Mouse (Mus musculus) ES-Bruce4 (cell line): ENCODE data around the gene Trib2. TPM values are rescaled to one million over a fixed set of nuclear protein-coding genes. Genes with fewer than 3 reads are reported as not detected.

Experiments used
- H3K27ac ChIP-seq: 2 replicates; pipeline ENCODE4 v1.5.1; 2012; ENCODE audit warnings: low read length, inconsistent platforms; ENCODE audit not compliant: insufficient read depth
- H3K27me3 ChIP-seq: 2 replicates; pipeline ENCODE4 v1.6.1; 2012; ENCODE audit warnings: mild to moderate bottlenecking, low read length, inconsistent platforms; ENCODE audit not compliant: control insufficient read depth, poor library complexity, insufficient read depth, severe bottlenecking
- H3K36me3 ChIP-seq: 2 replicates; pipeline ENCODE4 v1.6.1; 2012; ENCODE audit warnings: inconsistent platforms, mild to moderate bottlenecking, low read length, moderate library complexity; ENCODE audit not compliant: control insufficient read depth, poor library complexity, insufficient read depth, severe bottlenecking
- H3K4me1 ChIP-seq: one replicate; pipeline ENCODE4 v1.8.1; 2011; ENCODE audit warnings: low read length; ENCODE audit not compliant: control insufficient read depth, insufficient read depth
- H3K4me3 ChIP-seq: 2 replicates; pipeline ENCODE4 v1.5.1; 2011; ENCODE audit warnings: low read depth, mild to moderate bottlenecking, low read length
- H3K9ac ChIP-seq: 2 replicates; pipeline ENCODE4 v1.6.1; 2012; ENCODE audit warnings: low read depth, mild to moderate bottlenecking, inconsistent platforms; ENCODE audit not compliant: poor library complexity, severe bottlenecking
- H3K9me3 ChIP-seq: replicated peaks from 2 replicates; pipeline ENCODE4 v1.6.1; 2012; ENCODE audit warnings: mild to moderate bottlenecking, low read length, inconsistent platforms; ENCODE audit not compliant: control insufficient read depth, poor library complexity, insufficient read depth, severe bottlenecking
- CTCF ChIP-seq: IDR thresholded peaks from one replicate; pipeline ENCODE4 v1.8.1; 2011; ENCODE audit warnings: low read depth, low read length
- EP300 ChIP-seq: IDR thresholded peaks from 2 replicates; pipeline ENCODE4 v1.6.1; 2011; ENCODE audit warnings: low read depth, low read length; ENCODE audit not compliant: insufficient read depth
- POLR2A ChIP-seq: IDR thresholded peaks from one replicate; pipeline ENCODE4 v1.8.1; 2011; ENCODE audit warnings: low read length; ENCODE audit not compliant: insufficient read depth
- polyA plus RNA-seq: library from polyadenylated mRNA; stranded (reverse); fragments of >200 nt; gene quantifications from 2 replicates; pipeline ENCODE4 v1.2.4, GENCODE M21; 2011; ENCODE audit warnings: low read depth; ENCODE audit not compliant: missing spikeins, insufficient read depth, insufficient read length

The Trib2 gene
- polyA plus RNA-seq, 1 experiment, result 8.6 TPM

GRCm38 (mm10) chr12:15832674-15833052 lies 15.9 kb upstream of the Trib2 start:
- Histone ChIP-seq H3K9ac (no peak overlapping the region), H3K9me3 (no peaks in the 10 kb centered on the region), H3K27me3 (no peaks in the 10 kb centered on the region), H3K4me3 (no peak overlapping the region), H3K36me3 (no peaks in the 10 kb centered on the region), H3K27ac (no peak overlapping the region), H3K4me1 (no peaks in the 10 kb centered on the region)
- no peak for TF ChIP-seq CTCF
- TF ChIP-seq EP300, result no peak
- no peak for TF ChIP-seq POLR2A

- H3K27ac ChIP-seq, result no peak overlapping the region
- H3K36me3 ChIP-seq, result no peaks in the 10 kb centered on the region
- H3K4me3 ChIP-seq, result no peak overlapping the region
- no peaks in the 10 kb centered on the region for H3K4me1 ChIP-seq
- H3K9me3 ChIP-seq, result no peaks in the 10 kb centered on the region
- no peak overlapping the region for H3K9ac ChIP-seq
- H3K27me3 ChIP-seq, result no peaks in the 10 kb centered on the region
- TF ChIP-seq EP300 (no peak), CTCF (no peak)
Measured at GRCm38 (mm10) chr12:15831941-15832673, 15.4 kb upstream of the Trib2 start.

- no peak overlapping the region for H3K27ac ChIP-seq
- no peaks in the 10 kb centered on the region for H3K36me3 ChIP-seq
- H3K4me1 ChIP-seq, result no peaks in the 10 kb centered on the region
- H3K9me3 ChIP-seq, result no peaks in the 10 kb centered on the region
- no peaks in the 10 kb centered on the region for H3K27me3 ChIP-seq
- H3K9ac ChIP-seq, result no peak overlapping the region
- no peak overlapping the region for H3K4me3 ChIP-seq
- TF ChIP-seq CTCF, result no peak
- no peak for TF ChIP-seq POLR2A
- TF ChIP-seq EP300, result no peak
Measured at GRCm38 (mm10) chr12:15830750-15831149, 14.0 kb upstream of the Trib2 start.

- Histone ChIP-seq H3K4me3 (no peak overlapping the region), H3K27me3 (no peaks in the 10 kb centered on the region), H3K4me1 (no peaks in the 10 kb centered on the region), H3K36me3 (no peaks in the 10 kb centered on the region), H3K27ac (no peak overlapping the region), H3K9me3 (no peaks in the 10 kb centered on the region), H3K9ac (no peak overlapping the region)
- TF ChIP-seq POLR2A (no peak), CTCF (no peak), EP300 (no peak)
Measured at GRCm38 (mm10) chr12:15828815-15829398, 12.2 kb upstream of the Trib2 start.

GRCm38 (mm10) chr12:15821019-15821418 lies 4.3 kb upstream of the Trib2 start:
- no peak overlapping the region for H3K4me3 ChIP-seq
- no peaks in the 10 kb centered on the region for H3K27me3 ChIP-seq
- no peaks in the 10 kb centered on the region for H3K9me3 ChIP-seq
- no peaks in the 10 kb centered on the region for H3K36me3 ChIP-seq
- H3K27ac ChIP-seq, result no peak overlapping the region
- H3K9ac ChIP-seq, result no peak overlapping the region
- H3K4me1 ChIP-seq, result no peaks in the 10 kb centered on the region
- no peak for TF ChIP-seq POLR2A
- TF ChIP-seq CTCF, result no peak
- TF ChIP-seq EP300, result no peak

GRCm38 (mm10) chr12:15817365-15817764 lies 643 bp upstream of the Trib2 start:
- Histone ChIP-seq H3K9ac (0 out of 2 replicates have a peak overlapping the region, but pooled peaks have one; percentile 0), H3K9me3 (no peaks in the 10 kb centered on the region), H3K4me3 (no peak overlapping the region; the same call in 1 of the 2 replicates), H3K4me1 (no peaks in the 10 kb centered on the region), H3K27me3 (peaks cover 3% of the 10 kb centered on the region), H3K36me3 (no peaks in the 10 kb centered on the region), H3K27ac (no peak overlapping the region)
- TF ChIP-seq CTCF (no peak), EP300 (no peak), POLR2A (no peak)
